Mouse (Mus musculus) kidney, postnatal 14 days (tissue): ENCODE measurements at regions not wholly inside any gene's neighbourhood (a gene's known extent, or its start where the extent isn't known, plus 50 kb on each side); places are given as distances from the start of the nearest gene placed in this dataset.

Source experiments
- DNase-seq: peaks from one replicate; pipeline ENCODE4 v3.0.0; 2022; ENCODE audit warnings: mixed read lengths

DNA sequence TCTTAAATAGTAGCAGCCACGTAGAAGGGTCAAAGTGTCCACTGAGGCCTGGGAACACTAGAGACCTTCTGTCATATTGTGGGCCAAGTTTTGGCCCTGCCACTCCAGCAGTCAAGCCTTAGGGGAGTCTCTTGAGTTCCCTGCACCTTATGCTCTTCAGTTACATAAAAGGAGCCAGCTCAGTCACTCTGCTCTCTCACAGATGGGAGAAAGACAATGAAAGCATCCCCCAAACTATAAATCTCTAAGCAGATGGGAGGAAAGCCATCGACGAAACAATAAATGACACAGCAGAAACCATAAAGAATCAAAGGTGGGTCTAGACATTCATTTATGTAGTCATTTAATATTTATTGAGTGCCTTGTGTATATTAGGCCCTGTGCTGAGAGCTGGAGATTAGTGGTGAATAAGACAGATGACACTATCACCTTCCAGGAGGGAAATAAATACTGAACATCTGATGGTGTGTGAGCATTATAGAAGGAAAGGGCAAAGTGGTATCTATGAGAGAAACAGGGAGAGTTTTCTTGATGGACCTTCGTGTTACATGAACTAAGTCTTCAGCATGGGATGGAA, 137.5 kb upstream of the Synpr start:
- no peak for DNase-seq

DNA sequence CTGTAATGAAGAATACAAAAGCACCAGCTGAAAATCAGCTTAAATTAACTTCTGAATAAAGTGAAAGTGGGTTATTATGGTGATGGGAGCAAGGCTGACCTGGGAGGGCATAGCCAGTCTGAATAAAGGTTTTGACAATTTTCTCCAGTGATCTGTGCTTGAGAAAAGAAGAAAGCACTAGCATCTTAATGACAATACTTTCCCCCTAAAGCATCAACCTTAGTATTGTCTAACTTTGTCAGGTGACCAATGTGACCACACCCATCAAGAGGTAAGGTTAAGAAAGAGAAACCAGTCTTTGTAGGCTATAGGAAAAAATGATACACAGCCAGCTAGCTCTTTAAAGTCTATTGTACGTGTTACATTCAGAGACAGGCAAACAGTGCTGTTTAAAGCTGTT, 135.0 kb upstream of the Synpr start:
- DNase-seq: no peak

- DNase-seq: no peak
Measured at GRCm38 (mm10) chr14:13151672-13152071, 132.9 kb upstream of the Synpr start.

- no peak for DNase-seq
Measured at GRCm38 (mm10) chr14:13176149-13176548, 108.4 kb upstream of the Synpr start.

GRCm38 (mm10) chr14:13177906-13178305, 106.7 kb upstream of the Synpr start:
- no peak for DNase-seq

- no peak for DNase-seq
Measured at GRCm38 (mm10) chr14:13190801-13191200, 93.8 kb upstream of the Synpr start.

GRCm38 (mm10) chr14:13192746-13193145, 91.8 kb upstream of the Synpr start:
- DNase-seq: no peak

DNA sequence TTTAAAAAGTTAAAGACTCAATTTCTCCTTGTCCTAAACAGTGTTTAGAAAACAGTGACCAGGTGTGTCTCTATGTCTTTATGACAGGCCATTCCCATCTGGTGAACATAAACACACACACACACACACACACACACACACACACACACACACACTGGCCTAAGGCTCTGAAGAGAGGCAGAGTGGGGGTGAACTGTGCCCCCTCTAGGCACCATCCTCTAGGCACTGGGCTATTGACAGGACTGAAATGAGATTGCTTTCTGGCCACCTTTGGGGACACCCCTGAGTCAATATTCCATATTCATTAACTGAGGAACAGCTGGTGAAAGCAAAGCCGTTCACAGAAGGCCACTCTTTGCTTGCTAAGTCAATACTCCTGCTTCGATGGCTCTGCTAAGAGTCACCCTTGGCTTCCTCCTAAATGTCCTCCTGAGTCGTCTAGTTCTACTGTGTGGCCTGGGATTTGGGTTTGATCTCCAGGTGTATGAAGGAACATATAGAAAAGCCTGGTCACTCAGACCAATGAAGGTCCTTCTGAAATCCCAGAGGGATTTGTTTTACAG, 87.2 kb upstream of the Synpr start:
- DNase-seq: no peak

DNA sequence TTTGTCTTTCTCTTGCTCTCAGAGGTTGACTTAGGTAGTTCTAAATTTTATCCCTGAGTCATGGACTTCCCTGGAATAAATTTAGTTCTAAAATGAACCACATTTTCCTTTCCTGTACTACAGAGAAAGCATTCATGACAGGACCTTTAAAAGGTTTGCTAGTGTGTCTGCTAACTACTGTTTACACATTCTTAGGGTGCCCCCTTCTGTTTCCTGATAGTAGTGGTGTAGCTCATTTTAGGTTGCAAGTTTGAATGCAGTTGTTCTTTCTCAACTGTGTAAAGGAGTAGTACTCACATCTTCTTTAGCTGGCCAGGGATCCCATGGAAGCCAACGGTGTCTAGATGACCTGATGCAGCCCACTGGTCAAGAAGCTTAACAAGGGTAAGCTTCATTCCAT, 86.1 kb upstream of the Synpr start:
- DNase-seq: peak; percentile 12

- DNase-seq: no peak
Measured at GRCm38 (mm10) chr14:13212658-13213057, 71.9 kb upstream of the Synpr start.
